Mouse (Mus musculus): ENCODE data around the gene Rln1. TPM values are rescaled to one million over a fixed set of nuclear protein-coding genes. Genes with fewer than 3 reads are reported as not detected.

Gene Rln1
- polyA plus RNA-seq, 1 experiment = not detected

- Histone ChIP-seq H3K4me1 (ENCODE audit: control insufficient read depth, insufficient read depth, low read length) (peaks cover 6% of the 10 kb centered on the region), H3K27ac (ENCODE audit: insufficient read depth, low read depth, low read length) (no peak overlapping the region), H3K4me3 (ENCODE audit: insufficient read depth, low read depth, low read length) (no peak overlapping the region)
- 89% methylated on average over 5 of the region's 5 CpGs for WGBS
- no peak for TF ChIP-seq CTCF (IDR thresholded peaks at IDR 0.05; ENCODE audit: insufficient read depth, low read depth, low read length)
- TF ChIP-seq POLR2A (IDR thresholded peaks at IDR 0.05; ENCODE audit: insufficient read depth, low read depth, low read length) = no peak
Observed at GRCm38 (mm10) chr19:29364076-29364475, 29.6 kb upstream of the Rln1 start.

- no peak overlapping the region for H3K27ac ChIP-seq (ENCODE audit: insufficient read depth, low read depth, low read length)
- peaks cover 6% of the 10 kb centered on the region for H3K4me1 ChIP-seq (ENCODE audit: control insufficient read depth, insufficient read depth, low read length)
- TF ChIP-seq CTCF (IDR thresholded peaks at IDR 0.05; ENCODE audit: insufficient read depth, low read depth, low read length) = no peak
- no peak overlapping the region for H3K4me3 ChIP-seq (ENCODE audit: insufficient read depth, low read depth, low read length)
- 92% methylated on average over 7 of the region's 7 CpGs for WGBS
Observed at GRCm38 (mm10) chr19:29363557-29363956, 29.1 kb upstream of the Rln1 start.

GRCm38 (mm10) chr19:29362173-29362930 is 27.9 kb upstream of the Rln1 start:
- Histone ChIP-seq H3K27ac (ENCODE audit: insufficient read depth, low read depth, low read length) (no peak overlapping the region), H3K4me3 (ENCODE audit: insufficient read depth, low read depth, low read length) (peak overlapping the region; percentile 71), H3K4me1 (ENCODE audit: control insufficient read depth, insufficient read depth, low read length) (peaks cover 6% of the 10 kb centered on the region)
- TF ChIP-seq CTCF (IDR thresholded peaks at IDR 0.05; ENCODE audit: insufficient read depth, low read depth, low read length) (no peak), POLR2A (IDR thresholded peaks at IDR 0.05; ENCODE audit: insufficient read depth, low read depth, low read length) (no peak)
- 36% methylated on average over 13 of the region's 13 CpGs for WGBS

- TF ChIP-seq CTCF (IDR thresholded peaks at IDR 0.05; ENCODE audit: insufficient read depth, low read depth, low read length) (no peak), POLR2A (IDR thresholded peaks at IDR 0.05; ENCODE audit: insufficient read depth, low read depth, low read length) (peak; percentile 76)
- H3K27ac ChIP-seq (ENCODE audit: insufficient read depth, low read depth, low read length) = peak overlapping the region; percentile 25
- peaks cover 4% of the 10 kb centered on the region for H3K4me1 ChIP-seq (ENCODE audit: control insufficient read depth, insufficient read depth, low read length)
- 2% methylated on average over 33 of the region's 33 CpGs for WGBS
- peak overlapping the region; percentile 71 for H3K4me3 ChIP-seq (ENCODE audit: insufficient read depth, low read depth, low read length)
Observed at GRCm38 (mm10) chr19:29361468-29362130, 27.1 kb upstream of the Rln1 start.

- Histone ChIP-seq H3K27ac (ENCODE audit: insufficient read depth, low read depth, low read length) (no peak overlapping the region), H3K4me1 (ENCODE audit: control insufficient read depth, insufficient read depth, low read length) (peaks cover 3% of the 10 kb centered on the region), H3K4me3 (ENCODE audit: insufficient read depth, low read depth, low read length) (no peak overlapping the region)
- TF ChIP-seq POLR2A (IDR thresholded peaks at IDR 0.05; ENCODE audit: insufficient read depth, low read depth, low read length) = no peak
- no peak for TF ChIP-seq CTCF (IDR thresholded peaks at IDR 0.05; ENCODE audit: insufficient read depth, low read depth, low read length)
- WGBS = 83% methylated on average over 5 of the region's 5 CpGs
Observed at GRCm38 (mm10) chr19:29360251-29360650, 25.8 kb upstream of the Rln1 start.

- 85% methylated on average over 11 of the region's 11 CpGs for WGBS
- Histone ChIP-seq H3K4me1 (ENCODE audit: control insufficient read depth, insufficient read depth, low read length) (peaks cover 3% of the 10 kb centered on the region), H3K4me3 (ENCODE audit: insufficient read depth, low read depth, low read length) (no peak overlapping the region), H3K27ac (ENCODE audit: insufficient read depth, low read depth, low read length) (no peak overlapping the region)
- TF ChIP-seq POLR2A (IDR thresholded peaks at IDR 0.05; ENCODE audit: insufficient read depth, low read depth, low read length) (no peak), CTCF (IDR thresholded peaks at IDR 0.05; ENCODE audit: insufficient read depth, low read depth, low read length) (no peak)
Observed at GRCm38 (mm10) chr19:29356281-29356680, 21.8 kb upstream of the Rln1 start.

- WGBS = 3% methylated on average over 20 of the region's 20 CpGs
- Histone ChIP-seq H3K27ac (ENCODE audit: insufficient read depth, low read depth, low read length) (no peak overlapping the region), H3K4me3 (ENCODE audit: insufficient read depth, low read depth, low read length) (peak overlapping the region; percentile 26; the same call in 1 of the 2 replicates), H3K4me1 (ENCODE audit: control insufficient read depth, insufficient read depth, low read length) (peaks cover 2% of the 10 kb centered on the region)
- peak; percentile 87 for TF ChIP-seq CTCF (IDR thresholded peaks at IDR 0.05; ENCODE audit: insufficient read depth, low read depth, low read length)
- TF ChIP-seq POLR2A (IDR thresholded peaks at IDR 0.05; ENCODE audit: insufficient read depth, low read depth, low read length) = no peak
Observed at GRCm38 (mm10) chr19:29354895-29355877, 20.7 kb upstream of the Rln1 start.

GRCm38 (mm10) chr19:29350991-29351390 is 16.5 kb upstream of the Rln1 start:
- 56% methylated on average over 5 of the region's 5 CpGs for WGBS
- Histone ChIP-seq H3K4me1 (ENCODE audit: control insufficient read depth, insufficient read depth, low read length) (no peaks in the 10 kb centered on the region), H3K4me3 (ENCODE audit: insufficient read depth, low read depth, low read length) (no peak overlapping the region), H3K27ac (ENCODE audit: insufficient read depth, low read depth, low read length) (no peak overlapping the region)
- TF ChIP-seq POLR2A (IDR thresholded peaks at IDR 0.05; ENCODE audit: insufficient read depth, low read depth, low read length) = no peak
- no peak for TF ChIP-seq CTCF (IDR thresholded peaks at IDR 0.05; ENCODE audit: insufficient read depth, low read depth, low read length)

All from olfactory bulb, adult 2 months (tissue).